8 mouse cellular contexts compared by ENCODE assay signal in genomic region chr9:13848481-13849480, GRCm38 (mm10). TPM values are rescaled to one million over a fixed set of nuclear protein-coding genes. Genes with fewer than 3 reads are reported as not detected.
DNase-seq lines count a peak whose midpoint lies in the region; ATAC-seq and TF ChIP-seq lines count a peak whose summit lies in the region.

No protein-coding gene starts in this region.

- H3K4me1 ChIP-seq in heart, embryonic 11.5 days (ENCODE audit: control insufficient read depth, insufficient read depth, low read length): no peaks in the 10 kb centered on the region
- no peaks in the 10 kb centered on the region for H3K4me1 ChIP-seq in heart, postnatal 0 days (ENCODE audit: control insufficient read depth, insufficient read depth)

- no peak overlapping the region for H3K27ac ChIP-seq in heart, embryonic 11.5 days (ENCODE audit: low read depth, low read length)
- H3K27ac ChIP-seq in heart, postnatal 0 days (ENCODE audit: low read depth): no peak overlapping the region

- H3K36me3 ChIP-seq in heart, embryonic 11.5 days (ENCODE audit: control insufficient read depth, insufficient read depth, low read length): peaks cover 4% of the 10 kb centered on the region; the same call in 1 of the 2 replicates
- H3K36me3 ChIP-seq in heart, postnatal 0 days (replicated peaks; ENCODE audit: control insufficient read depth, insufficient read depth, low read length): peaks cover 15% of the 10 kb centered on the region

- H3K9me3 ChIP-seq in heart, embryonic 11.5 days (replicated peaks; ENCODE audit: control insufficient read depth, low read length): no peaks in the 10 kb centered on the region
- no peaks in the 10 kb centered on the region for H3K9me3 ChIP-seq in heart, postnatal 0 days (replicated peaks; ENCODE audit: control insufficient read depth, low read length)

- no peaks in the 10 kb centered on the region for H3K27me3 ChIP-seq in heart, embryonic 11.5 days (ENCODE audit: control insufficient read depth, insufficient read depth, low read length)
- no peaks in the 10 kb centered on the region for H3K27me3 ChIP-seq in heart, postnatal 0 days (ENCODE audit: control insufficient read depth, insufficient read depth, low read length)

- TF ChIP-seq EP300 in heart, postnatal 0 days (IDR thresholded peaks at IDR 0.05; ENCODE audit: low read depth): no peak

- TF ChIP-seq CTCF in heart, postnatal 0 days (IDR thresholded peaks at IDR 0.05; ENCODE audit: low read depth): peak; percentile 70

- no peak for ATAC-seq in heart, embryonic 11.5 days (replicated peaks; ENCODE audit: insufficient number of reproducible peaks, low FRiP score, low TSS enrichment)
- peak; percentile 73 for ATAC-seq in heart, postnatal 0 days (ENCODE audit: insufficient read depth, low read depth)

- H3K4me3 ChIP-seq in heart, embryonic 11.5 days (ENCODE audit: low read depth, low read length): no peak overlapping the region
- no peak overlapping the region for H3K4me3 ChIP-seq in heart, postnatal 0 days (ENCODE audit: low read depth, low read length)

- H3K4me2 ChIP-seq in heart, embryonic 11.5 days: no peak overlapping the region
- H3K4me2 ChIP-seq in heart, postnatal 0 days (ENCODE audit: low read depth, low read length): no peak overlapping the region

- DNase-seq in heart, adult 11 months: peak; percentile 80
- peak; percentile 70 for DNase-seq in CD4-positive, CD25-positive, alpha-beta regulatory T cell, adult 2 months (ENCODE audit: low read depth, low spot score)
- DNase-seq in brain, adult 2 months (ENCODE audit: low read depth, low spot score): peak; percentile 78
- peak; percentile 68 for DNase-seq in heart, postnatal 0 days (ENCODE audit: low spot score)
- DNase-seq in left cerebral cortex, adult 11 months (ENCODE audit: low spot score): peak; percentile 28
- peak; percentile 53 for DNase-seq in naive thymus-derived CD4-positive, alpha-beta T cell, adult 2 months (ENCODE audit: low read depth)
- DNase-seq in cerebellum, adult 18-20 months: no peak

- no peak overlapping the region for H3K9ac ChIP-seq in heart, embryonic 11.5 days (ENCODE audit: low read depth, low read length)
- no peak overlapping the region for H3K9ac ChIP-seq in heart, postnatal 0 days (replicated peaks; ENCODE audit: low read depth, low read length)

- WGBS in heart, embryonic 11.5 days (ENCODE audit: insufficient replicate concordance): 70% methylated on average over 10 of the region's 10 CpGs
- 69% methylated on average over 10 of the region's 10 CpGs for WGBS in heart, postnatal 0 days

RNA-seq across cellular contexts. Expression of gene Fam76b, which starts 21.3 kb away (rescaled TPM):
- 16.0 and 16.8 TPM in 2 replicates for polyA plus RNA-seq in heart, embryonic 11.5 days (2014; fragmentation: Nextera tagmentation; extraction: Ambion mirVana)
- 17.3 and 22.5 TPM in 2 replicates for total RNA-seq in heart, postnatal 0 days (2014; rRNA removed; ENCODE audit: low replicate concordance)
- polyA plus RNA-seq in heart, postnatal 0 days (2015; fragmentation: Nextera tagmentation; extraction: Ambion mirVana): 9.5 and 9.6 TPM in 2 replicates

RNA-seq across cellular contexts. Expression of gene Cep57, which starts 21.9 kb away (rescaled TPM):
- 40.1 and 45.2 TPM in 2 replicates for polyA plus RNA-seq in heart, embryonic 11.5 days (2014; fragmentation: Nextera tagmentation; extraction: Ambion mirVana)
- total RNA-seq in heart, postnatal 0 days (2014; rRNA removed; ENCODE audit: low replicate concordance): 16.9 and 17.3 TPM in 2 replicates
- 28.5 and 29.9 TPM in 2 replicates for polyA plus RNA-seq in heart, postnatal 0 days (2015; fragmentation: Nextera tagmentation; extraction: Ambion mirVana)

Comparison
In these comparisons a context has a peak if more than half of its experiments do, and no peak if none do; other contexts are left out.
1. DNase-seq: peak in heart, adult 11 months (single experiment), CD4-positive, CD25-positive, alpha-beta regulatory T cell, adult 2 months (single experiment), brain, adult 2 months (single experiment), heart, postnatal 0 days (single experiment), left cerebral cortex, adult 11 months (single experiment) and naive thymus-derived CD4-positive, alpha-beta T cell, adult 2 months (single experiment); none in cerebellum, adult 18-20 months (0 of 2).